Mouse (Mus musculus) forebrain, embryonic 11.5 days (tissue): ENCODE measurements around the gene B4galnt2. TPM values are rescaled to one million over a fixed set of nuclear protein-coding genes. Genes with fewer than 3 reads are reported as not detected.

Experiments used
- ATAC-seq: fragments of 200-750 bp; cut with Nextera tagmentation; replicated peaks from 2 replicates; pipeline ENCODE4 v1.8.0; 2017; ENCODE audit warnings: moderate TSS enrichment; ENCODE audit not compliant: low FRiP score
- DNase-seq: peaks from one replicate; pipeline ENCODE4 v3.0.0-alpha.2; 2017; ENCODE audit warnings: low spot score
- H3K27ac ChIP-seq: fragments of 300-500 bp; sonication (generic); 2 replicates; pipeline ENCODE4 v1.5.1; 2014; ENCODE audit warnings: low read depth, low read length
- H3K27me3 ChIP-seq: fragments of 300-500 bp; sonication (generic); 2 replicates; pipeline ENCODE4 v1.6.1; 2014; ENCODE audit warnings: mild to moderate bottlenecking, low read length, mixed read lengths; ENCODE audit not compliant: control insufficient read depth, insufficient read depth
- H3K36me3 ChIP-seq: fragments of 300-500 bp; sonication (generic); 2 replicates; pipeline ENCODE4 v1.6.1; 2014; ENCODE audit warnings: mild to moderate bottlenecking, low read length, moderate library complexity, mixed read lengths; ENCODE audit not compliant: control insufficient read depth, insufficient read depth
- H3K4me1 ChIP-seq: fragments of 300-500 bp; sonication (generic); replicated peaks from 2 replicates; pipeline ENCODE4 v1.6.1; 2014; ENCODE audit warnings: low read length, mixed read lengths; ENCODE audit not compliant: control insufficient read depth, insufficient read depth
- H3K4me2 ChIP-seq: fragments of 300-500 bp; sonication (generic); 2 replicates; pipeline ENCODE4 v1.6.1; 2014; ENCODE audit warnings: low read depth, mild to moderate bottlenecking, low read length, moderate library complexity, mixed read lengths; ENCODE audit not compliant: severe bottlenecking
- H3K4me3 ChIP-seq: fragments of 300-500 bp; sonication (generic); 2 replicates; pipeline ENCODE4 v1.5.1; 2014; ENCODE audit warnings: low read depth, low read length
- H3K9ac ChIP-seq: fragments of 300-500 bp; sonication (generic); 2 replicates; pipeline ENCODE4 v1.6.1; 2014; ENCODE audit warnings: low read length
- H3K9me3 ChIP-seq: fragments of 300-500 bp; sonication (generic); 2 replicates; pipeline ENCODE4 v1.6.1; 2016; ENCODE audit warnings: low read length, mixed read lengths; ENCODE audit not compliant: control insufficient read depth
- WGBS: fragments of 180-500 bp; shearing (Covaris S2); extraction: QIAGEN DNeasy Blood & Tissue Kit; methylation state at CpG from one replicate; pipeline ENCODE4 v1.1.7; 2014; 5-methylcytosine and 5-hydroxymethylcytosine counted together
- polyA plus RNA-seq: library from polyadenylated mRNA; unstranded; fragments of >200 nt; fragmentation: Nextera tagmentation; extraction: Ambion mirVana; gene quantifications from 2 replicates; pipeline ENCODE4 v1.2.1, GENCODE M21; 2014

B4galnt2 gene
- polyA plus RNA-seq, 1 experiment from 2014 or later = not detected

- no peak for ATAC-seq
- no peak overlapping the region for H3K27ac ChIP-seq
- no peaks in the 10 kb centered on the region for H3K36me3 ChIP-seq
- no peak overlapping the region for H3K4me3 ChIP-seq
- no peak for DNase-seq
- no peak overlapping the region for H3K4me2 ChIP-seq
- 4% methylated on average over 22 of the region's 22 CpGs for WGBS
- no peak overlapping the region for H3K9ac ChIP-seq
- H3K27me3 ChIP-seq = peaks cover 66% of the 10 kb centered on the region
- no peaks in the 10 kb centered on the region for H3K9me3 ChIP-seq
- H3K4me1 ChIP-seq = peaks cover 5% of the 10 kb centered on the region; the same call in 1 of the 2 replicates
Observed at GRCm38 (mm10) chr11:95834143-95834667, 80.5 kb downstream of the B4galnt2 start.

GRCm38 (mm10) chr11:95833631-95834142 is 81.0 kb downstream of the B4galnt2 start:
- DNase-seq (no peak), ATAC-seq (no peak)
- H3K27me3 ChIP-seq = peaks cover 71% of the 10 kb centered on the region
- H3K4me2 ChIP-seq = no peak overlapping the region
- no peaks in the 10 kb centered on the region for H3K9me3 ChIP-seq
- WGBS = 4% methylated on average over 18 of the region's 18 CpGs
- peaks cover 5% of the 10 kb centered on the region; the same call in 1 of the 2 replicates for H3K4me1 ChIP-seq
- H3K4me3 ChIP-seq = no peak overlapping the region
- no peak overlapping the region for H3K9ac ChIP-seq
- H3K36me3 ChIP-seq = no peaks in the 10 kb centered on the region
- no peak overlapping the region for H3K27ac ChIP-seq

DNA sequence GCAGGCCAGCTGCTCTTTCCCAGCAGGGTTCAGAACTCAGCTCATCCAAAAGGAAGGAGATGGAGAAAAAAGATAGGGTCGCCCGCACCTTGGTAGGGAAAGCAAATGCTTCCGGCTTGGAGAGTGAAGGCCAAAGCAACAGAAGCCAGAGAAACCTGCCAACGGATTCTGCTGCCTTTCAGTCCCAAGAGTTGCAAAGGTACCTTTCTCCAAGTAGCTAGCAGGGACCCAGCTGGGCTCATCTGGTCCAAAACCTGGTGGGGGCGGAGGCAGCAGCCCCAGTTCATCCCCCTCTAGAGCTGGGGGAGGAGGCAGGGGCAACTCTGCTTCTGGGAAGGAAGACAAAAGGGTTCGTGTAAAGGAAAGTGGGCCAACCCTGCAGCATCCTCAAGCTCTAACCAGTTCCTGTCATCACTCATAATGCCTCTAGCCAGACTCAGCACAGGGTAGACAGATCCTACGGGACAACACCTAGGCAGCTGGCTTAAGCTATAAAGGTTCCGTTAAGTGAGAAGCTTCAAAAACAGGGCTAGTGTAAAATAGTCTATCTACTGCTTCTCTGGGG is 81.6 kb downstream of the B4galnt2 start:
- WGBS = 18% methylated on average over 8 of the region's 8 CpGs
- Histone ChIP-seq H3K27ac (no peak overlapping the region), H3K4me2 (no peak overlapping the region), H3K27me3 (peaks cover 77% of the 10 kb centered on the region), H3K4me1 (peaks cover 5% of the 10 kb centered on the region; the same call in 1 of the 2 replicates), H3K9ac (no peak overlapping the region), H3K4me3 (no peak overlapping the region), H3K9me3 (no peaks in the 10 kb centered on the region), H3K36me3 (no peaks in the 10 kb centered on the region)
- DNase-seq (no peak), ATAC-seq (no peak)

DNA sequence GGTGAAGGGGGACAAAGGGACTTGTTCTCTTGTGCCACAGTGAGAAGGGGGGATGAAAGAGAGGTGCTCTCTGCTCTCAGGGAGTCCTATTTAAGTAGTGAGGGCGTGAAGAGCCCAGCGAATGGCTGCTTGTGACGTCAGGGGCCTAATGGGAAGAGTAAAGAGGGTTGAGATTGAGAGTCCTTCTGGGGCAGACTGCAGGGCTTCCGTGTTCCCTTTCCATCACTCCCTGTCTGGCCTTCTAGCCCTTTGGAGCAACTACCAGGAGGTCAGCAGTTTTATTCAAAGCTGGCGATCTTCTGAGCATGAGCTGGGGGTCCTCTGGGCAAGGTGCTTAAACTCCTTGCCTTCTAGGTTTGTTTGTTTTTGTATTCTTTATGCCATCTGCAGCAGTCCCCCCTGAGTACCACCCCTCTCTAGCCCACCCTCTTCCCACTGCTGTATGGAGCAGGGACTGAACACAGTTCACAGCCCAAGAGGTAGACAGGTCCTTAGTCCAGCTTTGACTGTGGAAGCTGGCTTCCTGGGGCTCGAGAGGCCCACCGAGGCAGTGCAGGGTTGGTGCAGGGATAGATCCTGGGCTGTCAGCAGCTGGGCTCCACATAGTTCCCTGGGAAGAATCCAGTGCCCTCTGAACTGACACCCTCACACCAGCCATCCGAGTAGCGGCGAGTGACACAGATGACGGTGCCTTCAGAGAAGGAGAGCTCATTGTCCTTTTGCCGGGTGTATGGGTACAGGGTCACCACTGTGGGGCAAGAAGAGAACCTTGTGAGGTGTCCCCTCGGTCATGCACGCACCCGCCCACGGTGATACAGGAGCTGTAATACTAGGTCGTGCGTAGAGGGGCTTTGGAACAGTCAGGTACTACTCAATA is 82.3 kb downstream of the B4galnt2 start:
- H3K4me1 ChIP-seq = peaks cover 5% of the 10 kb centered on the region; the same call in 1 of the 2 replicates
- H3K36me3 ChIP-seq = no peaks in the 10 kb centered on the region
- no peak overlapping the region for H3K27ac ChIP-seq
- WGBS = 31% methylated on average over 18 of the region's 18 CpGs
- no peak overlapping the region for H3K4me2 ChIP-seq
- no peak overlapping the region for H3K9ac ChIP-seq
- ATAC-seq (no peak), DNase-seq (no peak)
- H3K4me3 ChIP-seq = no peak overlapping the region
- no peaks in the 10 kb centered on the region for H3K9me3 ChIP-seq
- peaks cover 81% of the 10 kb centered on the region for H3K27me3 ChIP-seq

DNA sequence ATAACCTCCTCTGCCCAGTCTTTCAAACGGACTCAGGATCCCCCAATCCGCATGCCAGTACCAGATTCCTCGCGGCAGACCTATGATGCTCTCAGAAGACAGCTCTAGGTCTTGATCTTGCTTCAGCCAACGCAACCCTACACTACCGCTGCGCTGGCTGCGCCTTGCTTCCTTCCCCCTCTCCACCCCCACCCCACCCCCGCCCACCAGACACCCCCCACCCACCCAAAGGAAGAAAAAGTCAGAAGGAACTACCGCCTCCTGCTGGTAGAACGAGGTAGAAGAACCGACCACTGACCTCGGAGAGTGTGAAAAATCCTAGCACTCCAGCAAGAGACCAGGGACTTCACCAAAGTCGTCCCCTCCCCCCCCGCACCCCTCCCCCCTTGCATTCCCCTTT is 83.0 kb downstream of the B4galnt2 start:
- ATAC-seq (no peak), DNase-seq (peak; percentile 67)
- Histone ChIP-seq H3K4me1 (peaks cover 5% of the 10 kb centered on the region; the same call in 1 of the 2 replicates), H3K4me2 (no peak overlapping the region), H3K9ac (no peak overlapping the region), H3K4me3 (no peak overlapping the region), H3K27me3 (peaks cover 88% of the 10 kb centered on the region), H3K27ac (no peak overlapping the region), H3K9me3 (no peaks in the 10 kb centered on the region), H3K36me3 (no peaks in the 10 kb centered on the region)
- 3% methylated on average over 15 of the region's 15 CpGs for WGBS

DNA sequence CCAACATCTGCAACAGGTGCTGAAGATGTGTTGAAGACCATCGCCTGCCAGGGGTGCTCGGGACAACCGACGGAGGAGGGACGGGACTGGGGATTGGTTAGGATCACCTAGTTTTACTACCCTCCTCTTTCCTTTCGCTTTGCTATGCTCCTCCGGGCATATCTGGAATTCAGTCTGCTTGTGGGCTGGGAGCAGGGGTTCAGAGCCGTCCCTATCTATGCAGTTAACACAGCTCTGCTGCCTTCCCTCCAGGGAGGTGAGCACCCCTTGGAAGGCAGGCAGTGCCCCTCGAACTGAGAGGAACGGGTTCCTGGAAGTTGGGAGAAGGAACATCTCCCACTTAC is 83.4 kb downstream of the B4galnt2 start:
- DNase-seq = no peak
- H3K27me3 ChIP-seq = peaks cover 92% of the 10 kb centered on the region
- no peak overlapping the region for H3K27ac ChIP-seq
- H3K4me3 ChIP-seq = 0 out of 2 replicates have a peak overlapping the region, but pooled peaks have one; percentile 1
- no peaks in the 10 kb centered on the region for H3K9me3 ChIP-seq
- no peak overlapping the region for H3K4me2 ChIP-seq
- H3K9ac ChIP-seq = no peak overlapping the region
- WGBS = 4% methylated on average over 10 of the region's 10 CpGs
- ATAC-seq = no peak
- peaks cover 5% of the 10 kb centered on the region; the same call in 1 of the 2 replicates for H3K4me1 ChIP-seq
- no peaks in the 10 kb centered on the region for H3K36me3 ChIP-seq

- ATAC-seq = no peak
- 2% methylated on average over 80 of the region's 80 CpGs for WGBS
- peaks cover 5% of the 10 kb centered on the region; the same call in 1 of the 2 replicates for H3K4me1 ChIP-seq
Observed at GRCm38 (mm10) chr11:95830411-95831275, 84.0 kb downstream of the B4galnt2 start.

GRCm38 (mm10) chr11:95829526-95830050 is 85.1 kb downstream of the B4galnt2 start:
- Histone ChIP-seq H3K27me3 (peaks cover 88% of the 10 kb centered on the region), H3K36me3 (no peaks in the 10 kb centered on the region), H3K9me3 (no peaks in the 10 kb centered on the region), H3K27ac (no peak overlapping the region), H3K4me3 (no peak overlapping the region), H3K4me1 (peaks cover 10% of the 10 kb centered on the region; the same call in 1 of the 2 replicates), H3K9ac (no peak overlapping the region), H3K4me2 (no peak overlapping the region)
- DNase-seq (no peak), ATAC-seq (no peak)
- WGBS = 25% methylated on average over 4 of the region's 4 CpGs

More at GRCm38 (mm10) chr11:95830411-95831275, 84.0 kb downstream of the B4galnt2 start:
- Histone ChIP-seq H3K4me3 (0 out of 2 replicates have a peak overlapping the region, but pooled peaks have one; percentile 1), H3K4me2 (peak overlapping the region; percentile 38), H3K9ac (peak overlapping the region; percentile 7; the same call in 1 of the 2 replicates), H3K27me3 (peaks cover 89% of the 10 kb centered on the region), H3K36me3 (no peaks in the 10 kb centered on the region), H3K9me3 (no peaks in the 10 kb centered on the region), H3K27ac (no peak overlapping the region)
- DNase-seq = peak; percentile 64
